Mouse (Mus musculus) lung, embryonic 14.5 days (tissue): ENCODE measurements at regions not wholly inside any gene's neighbourhood (a gene's known extent, or its start where the extent isn't known, plus 50 kb on each side); places are given as distances from the start of the nearest gene placed in this dataset.

ENCODE experiments used
- ATAC-seq: fragments of 200-750 bp; cut with Nextera tagmentation; 2 replicates; pipeline ENCODE4 v1.8.0; 2017; ENCODE audit warnings: mild to moderate bottlenecking, moderate TSS enrichment, moderate library complexity; ENCODE audit not compliant: insufficient read depth
- DNase-seq: peaks from one replicate; pipeline ENCODE4 v3.0.0-alpha.2; 2015
- H3K27ac ChIP-seq: fragments of 300-500 bp; sonication (generic); 2 replicates; pipeline ENCODE4 v1.5.1; 2014; ENCODE audit warnings: low read depth, mild to moderate bottlenecking, moderate library complexity
- H3K27me3 ChIP-seq: fragments of 300-500 bp; sonication (generic); 2 replicates; pipeline ENCODE4 v1.6.1; 2014; ENCODE audit warnings: low read length, control low read depth; ENCODE audit not compliant: insufficient read depth
- H3K36me3 ChIP-seq: fragments of 300-500 bp; sonication (generic); 2 replicates; pipeline ENCODE4 v1.6.1; 2014; ENCODE audit warnings: control low read depth; ENCODE audit not compliant: insufficient read depth
- H3K4me1 ChIP-seq: fragments of 300-500 bp; sonication (generic); 2 replicates; pipeline ENCODE4 v1.6.1; 2014; ENCODE audit warnings: antibody characterized with exemption, control low read depth; ENCODE audit not compliant: insufficient read depth
- H3K4me2 ChIP-seq: fragments of 300-500 bp; sonication (generic); 2 replicates; pipeline ENCODE4 v1.6.1; 2014; ENCODE audit warnings: mild to moderate bottlenecking
- H3K4me3 ChIP-seq: fragments of 300-500 bp; sonication (generic); 2 replicates; pipeline ENCODE4 v1.5.1; 2014; ENCODE audit warnings: low read depth, low read length
- H3K9ac ChIP-seq: fragments of 300-500 bp; sonication (generic); 2 replicates; pipeline ENCODE4 v1.6.1; 2014
- H3K9me3 ChIP-seq: fragments of 300-500 bp; sonication (generic); 2 replicates; pipeline ENCODE4 v1.6.1; 2016; ENCODE audit warnings: low read depth, low read length, control low read depth
- CTCF ChIP-seq: IDR thresholded peaks from 2 replicates; pipeline ENCODE4 v1.5.1; 2016; ENCODE audit warnings: antibody characterized with exemption, low read depth
- WGBS: fragments of 180-500 bp; shearing (Covaris S2); extraction: QIAGEN DNeasy Blood & Tissue Kit; methylation state at CpG from one replicate; pipeline ENCODE4 v1.1.7; 2014; 5-methylcytosine and 5-hydroxymethylcytosine counted together

DNA sequence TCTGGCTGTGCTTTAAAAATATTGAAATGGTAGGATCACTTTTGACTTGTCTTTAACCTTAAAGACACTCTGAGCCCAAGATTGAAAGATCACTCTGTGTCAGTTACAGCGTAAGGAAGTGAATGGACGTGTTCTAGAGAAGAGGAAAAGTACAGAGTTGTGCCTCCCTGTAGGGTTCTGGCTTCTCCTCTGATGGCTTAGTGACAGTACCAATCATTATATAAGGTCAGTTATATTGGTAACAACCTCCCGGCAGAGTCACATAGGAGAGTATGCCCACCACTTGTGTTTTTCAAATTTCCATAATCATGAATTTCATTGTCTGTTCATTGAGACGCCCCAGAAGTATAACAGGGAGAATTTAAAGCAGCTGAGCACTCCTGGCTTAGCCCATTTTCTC lies 141.6 kb upstream of the Cttnbp2 start:
- 88% methylated on average over 4 of the region's 4 CpGs for WGBS
- Histone ChIP-seq H3K27me3 (no peaks in the 10 kb centered on the region), H3K36me3 (no peaks in the 10 kb centered on the region), H3K9ac (no peak overlapping the region), H3K4me1 (no peaks in the 10 kb centered on the region), H3K4me2 (no peak overlapping the region), H3K9me3 (no peaks in the 10 kb centered on the region), H3K4me3 (no peak overlapping the region), H3K27ac (no peak overlapping the region)
- DNase-seq: no peak
- TF ChIP-seq CTCF: no peak
- no peak for ATAC-seq

GRCm38 (mm10) chr6:18656772-18657401 lies 142.2 kb upstream of the Cttnbp2 start:
- H3K4me2 ChIP-seq: no peak overlapping the region
- H3K4me3 ChIP-seq: no peak overlapping the region
- no peak for TF ChIP-seq CTCF
- no peak overlapping the region for H3K9ac ChIP-seq
- 86% methylated on average over 7 of the region's 7 CpGs for WGBS
- ATAC-seq (no peak), DNase-seq (no peak)
- H3K27ac ChIP-seq: no peak overlapping the region
- H3K27me3 ChIP-seq: no peaks in the 10 kb centered on the region
- H3K36me3 ChIP-seq: no peaks in the 10 kb centered on the region
- no peaks in the 10 kb centered on the region for H3K9me3 ChIP-seq
- H3K4me1 ChIP-seq: no peaks in the 10 kb centered on the region

GRCm38 (mm10) chr6:18664687-18665086 lies 150.0 kb upstream of the Cttnbp2 start:
- Histone ChIP-seq H3K36me3 (no peaks in the 10 kb centered on the region), H3K9ac (no peak overlapping the region), H3K9me3 (no peaks in the 10 kb centered on the region), H3K4me2 (no peak overlapping the region), H3K4me3 (no peak overlapping the region), H3K27me3 (no peaks in the 10 kb centered on the region; the same call in 1 of the 2 replicates), H3K4me1 (no peaks in the 10 kb centered on the region), H3K27ac (no peak overlapping the region)
- no peak for ATAC-seq
- 72% methylated on average over 4 of the region's 4 CpGs for WGBS
- no peak for TF ChIP-seq CTCF
- DNase-seq: no peak

- Histone ChIP-seq H3K9ac (no peak overlapping the region), H3K4me2 (no peak overlapping the region), H3K36me3 (no peaks in the 10 kb centered on the region), H3K27me3 (no peaks in the 10 kb centered on the region; the same call in 1 of the 2 replicates), H3K4me1 (no peaks in the 10 kb centered on the region), H3K9me3 (no peaks in the 10 kb centered on the region), H3K27ac (no peak overlapping the region), H3K4me3 (no peak overlapping the region)
- 36% methylated on average over 4 of the region's 4 CpGs for WGBS
- no peak for ATAC-seq
- no peak for TF ChIP-seq CTCF
- DNase-seq: no peak
Observed at GRCm38 (mm10) chr6:18665992-18666391, 151.3 kb upstream of the Cttnbp2 start.

DNA sequence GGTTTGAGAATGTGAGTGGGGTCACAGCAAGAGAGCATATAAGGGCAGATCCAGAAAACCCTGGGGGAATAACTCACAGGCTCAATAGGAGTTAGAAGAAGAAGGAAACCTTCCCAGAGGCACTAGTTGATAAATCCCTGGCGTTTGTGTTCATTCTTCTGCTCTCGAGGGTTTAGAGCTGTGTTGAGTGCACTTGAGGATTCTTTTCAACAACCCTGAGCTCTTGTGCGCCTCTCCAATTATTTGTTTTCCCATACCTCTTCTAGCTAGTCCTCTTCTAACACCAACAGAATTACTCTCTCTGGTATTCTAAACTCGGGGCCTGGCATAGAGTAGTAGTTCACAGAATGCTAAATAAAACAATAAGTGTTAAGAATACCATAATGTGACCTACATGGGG lies 151.9 kb upstream of the Cttnbp2 start:
- Histone ChIP-seq H3K4me3 (no peak overlapping the region), H3K9ac (no peak overlapping the region), H3K4me2 (no peak overlapping the region), H3K9me3 (no peaks in the 10 kb centered on the region), H3K4me1 (no peaks in the 10 kb centered on the region), H3K27me3 (no peaks in the 10 kb centered on the region; the same call in 1 of the 2 replicates), H3K36me3 (no peaks in the 10 kb centered on the region), H3K27ac (no peak overlapping the region)
- 45% methylated on average over 4 of the region's 4 CpGs for WGBS
- no peak for TF ChIP-seq CTCF
- DNase-seq (peak; percentile 61), ATAC-seq (peak; percentile 73; the same call in 1 of the 2 replicates)

DNA sequence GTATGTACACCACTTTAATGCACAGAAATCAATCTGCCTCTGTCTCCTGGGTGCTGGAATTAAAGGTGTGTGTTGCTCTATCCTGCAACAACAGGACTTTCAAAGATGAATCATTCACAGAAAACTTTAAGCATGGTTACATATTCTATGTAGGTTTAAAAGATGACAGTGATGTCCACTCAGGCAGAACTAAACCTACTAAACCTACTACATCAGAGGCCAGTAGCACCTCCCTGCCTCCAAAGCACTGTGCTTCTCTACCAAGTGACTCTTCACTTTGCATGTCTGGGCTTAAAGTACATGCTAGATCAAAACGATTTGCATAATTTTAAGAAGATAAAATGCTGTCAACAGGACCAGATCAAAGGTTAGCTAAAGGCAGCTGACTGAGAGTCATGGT lies 156.0 kb upstream of the Cttnbp2 start:
- Histone ChIP-seq H3K9ac (no peak overlapping the region), H3K27ac (no peak overlapping the region), H3K36me3 (no peaks in the 10 kb centered on the region), H3K9me3 (no peaks in the 10 kb centered on the region), H3K4me3 (no peak overlapping the region), H3K4me2 (no peak overlapping the region), H3K4me1 (no peaks in the 10 kb centered on the region), H3K27me3 (no peaks in the 10 kb centered on the region)
- WGBS: 63% methylated on average over 1 of the region's 1 CpGs
- ATAC-seq (no peak), DNase-seq (no peak)
- TF ChIP-seq CTCF: no peak

- H3K9ac ChIP-seq: no peak overlapping the region
- no peaks in the 10 kb centered on the region for H3K27me3 ChIP-seq
- no peak overlapping the region for H3K27ac ChIP-seq
- H3K4me1 ChIP-seq: no peaks in the 10 kb centered on the region
- no peak for ATAC-seq
- no peaks in the 10 kb centered on the region for H3K36me3 ChIP-seq
- TF ChIP-seq CTCF: no peak
- no peak overlapping the region for H3K4me2 ChIP-seq
- no peak overlapping the region for H3K4me3 ChIP-seq
- no peaks in the 10 kb centered on the region for H3K9me3 ChIP-seq
- WGBS: 72% methylated on average over 5 of the region's 5 CpGs
- DNase-seq: no peak
Observed at GRCm38 (mm10) chr6:18674584-18675250, 160.1 kb upstream of the Cttnbp2 start.
